Mouse (Mus musculus): Measurements from ENCODE around the gene P3h2. TPM values are rescaled to one million over a fixed set of nuclear protein-coding genes. Genes with fewer than 3 reads are reported as not detected.

P3h2 gene
- total RNA-seq, 2 experiments from 2014 or later: 6.7 to 11.0 TPM

DNA sequence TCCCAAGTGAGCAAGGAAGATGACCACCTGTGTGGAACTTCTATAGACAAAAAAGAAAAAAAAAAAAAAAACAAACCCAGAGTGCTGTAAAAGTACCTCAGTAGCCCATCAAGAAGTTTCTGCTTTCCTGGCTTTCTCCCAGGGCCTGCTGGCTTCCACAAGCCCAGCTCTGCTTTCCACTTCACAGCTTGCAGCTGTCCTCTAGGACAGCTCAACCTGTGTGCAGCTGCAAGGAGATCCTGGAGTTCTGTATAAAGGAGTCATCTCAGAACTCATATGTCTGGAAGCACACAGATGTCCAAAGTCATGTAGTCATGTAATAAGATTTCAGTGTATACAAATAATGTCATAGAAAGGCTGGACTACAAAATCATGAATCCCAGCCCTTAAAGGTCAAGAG, 30.5 kb downstream of the P3h2 start:
- DNase-seq (ENCODE audit: low spot score in 2 of 2): no peak

DNA sequence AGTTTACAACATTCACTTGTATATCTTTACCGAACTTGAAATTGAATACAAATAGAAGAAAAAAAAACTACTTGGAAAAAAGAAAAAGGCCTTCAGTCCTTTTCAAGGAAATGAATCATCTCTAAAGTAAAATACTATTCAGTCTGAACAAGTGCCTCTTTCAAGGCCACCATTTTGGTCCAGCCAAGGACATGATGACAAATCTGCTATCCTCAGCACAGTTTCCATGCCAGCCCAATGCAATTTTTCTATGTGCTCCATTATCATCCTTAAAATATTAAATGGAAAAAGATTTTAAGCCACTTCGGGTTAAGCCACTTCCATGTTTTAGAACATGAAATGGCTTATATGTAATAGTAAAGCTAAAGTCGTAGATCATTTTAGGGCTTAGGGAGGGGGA, 35.2 kb downstream of the P3h2 start:
- no peak for DNase-seq (ENCODE audit: low spot score in 2 of 2)

DNA sequence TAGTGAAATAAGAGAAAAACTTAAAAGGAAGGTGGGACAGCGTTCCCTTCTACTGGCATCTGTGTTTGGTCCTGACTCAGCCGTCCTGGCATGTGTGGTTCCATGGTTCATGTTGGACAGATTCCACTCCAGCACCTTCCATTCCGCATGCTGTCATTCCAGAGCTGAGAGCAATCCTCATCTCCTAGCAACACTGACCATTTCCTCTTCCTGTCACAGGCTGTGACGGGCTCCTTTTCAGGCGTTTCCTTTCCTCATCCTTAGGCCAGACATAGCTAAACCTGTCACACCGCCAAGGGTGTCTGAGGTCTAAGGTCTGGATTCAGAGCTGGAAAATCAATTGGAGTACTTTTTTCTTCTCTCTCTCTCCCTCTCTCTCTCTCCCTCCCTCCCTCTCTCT, 40.5 kb downstream of the P3h2 start:
- no peak for DNase-seq (ENCODE audit: low spot score in 2 of 2)

DNA sequence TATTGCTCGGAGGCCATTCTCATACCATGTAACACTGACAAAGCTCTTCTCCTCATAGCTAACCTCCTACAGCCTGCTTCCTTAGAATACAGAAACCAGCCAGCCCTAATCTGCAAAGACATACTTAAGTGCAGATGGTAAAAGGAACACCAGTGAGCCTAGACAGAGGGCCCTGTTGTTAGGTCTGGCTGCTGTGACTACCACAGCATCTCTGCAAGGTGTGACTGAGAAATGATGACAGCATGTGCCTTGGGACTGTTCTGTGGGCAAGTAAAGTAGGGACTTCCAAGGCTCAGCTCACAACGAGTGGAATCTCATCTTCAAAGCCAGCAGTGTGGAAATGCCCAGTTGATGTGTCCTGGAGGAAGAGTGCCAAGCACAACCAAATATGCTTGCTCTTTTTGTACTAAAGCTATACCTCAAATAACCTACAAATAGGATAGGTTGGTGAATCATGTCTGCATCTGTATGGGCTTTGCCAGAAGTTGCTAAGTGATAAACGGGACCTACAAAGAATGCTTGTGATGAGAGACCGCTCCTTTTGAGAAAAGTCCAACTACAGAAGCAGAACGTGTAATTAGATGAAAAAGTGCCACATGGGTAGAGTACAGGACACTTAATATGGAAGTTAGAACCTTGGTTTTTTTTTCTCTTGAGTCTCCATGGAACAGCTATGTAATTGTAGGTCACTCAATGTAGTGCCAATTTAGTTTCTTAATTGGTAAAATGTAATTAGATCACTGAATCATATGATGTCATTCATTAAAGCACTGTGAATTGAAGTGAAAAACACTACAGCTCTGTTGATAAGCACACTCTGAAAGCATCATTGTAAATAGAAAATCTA, 45.1 kb downstream of the P3h2 start:
- no peak for DNase-seq (ENCODE audit: low spot score in 2 of 2)

DNA sequence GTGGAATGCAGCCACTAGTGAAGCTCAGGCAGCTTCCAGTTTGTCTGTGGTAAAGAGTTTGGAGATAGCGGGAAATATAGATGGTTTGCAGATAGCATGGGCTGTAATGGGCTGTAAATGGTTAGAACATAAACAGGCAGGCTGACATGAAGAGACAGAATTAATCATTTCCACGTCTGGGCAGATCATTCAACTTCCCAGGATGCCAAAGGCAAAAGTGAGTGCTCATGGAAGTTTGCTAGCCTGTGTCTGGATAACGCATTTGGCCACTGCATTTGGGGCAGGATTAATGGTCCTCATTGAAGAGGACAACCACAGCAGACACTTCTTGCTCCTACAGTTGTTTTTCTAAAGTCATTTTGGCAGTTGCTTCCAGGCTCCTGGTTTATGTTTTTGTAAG, 52.0 kb downstream of the P3h2 start:
- DNase-seq (ENCODE audit: low spot score in 2 of 2): no peak

DNA sequence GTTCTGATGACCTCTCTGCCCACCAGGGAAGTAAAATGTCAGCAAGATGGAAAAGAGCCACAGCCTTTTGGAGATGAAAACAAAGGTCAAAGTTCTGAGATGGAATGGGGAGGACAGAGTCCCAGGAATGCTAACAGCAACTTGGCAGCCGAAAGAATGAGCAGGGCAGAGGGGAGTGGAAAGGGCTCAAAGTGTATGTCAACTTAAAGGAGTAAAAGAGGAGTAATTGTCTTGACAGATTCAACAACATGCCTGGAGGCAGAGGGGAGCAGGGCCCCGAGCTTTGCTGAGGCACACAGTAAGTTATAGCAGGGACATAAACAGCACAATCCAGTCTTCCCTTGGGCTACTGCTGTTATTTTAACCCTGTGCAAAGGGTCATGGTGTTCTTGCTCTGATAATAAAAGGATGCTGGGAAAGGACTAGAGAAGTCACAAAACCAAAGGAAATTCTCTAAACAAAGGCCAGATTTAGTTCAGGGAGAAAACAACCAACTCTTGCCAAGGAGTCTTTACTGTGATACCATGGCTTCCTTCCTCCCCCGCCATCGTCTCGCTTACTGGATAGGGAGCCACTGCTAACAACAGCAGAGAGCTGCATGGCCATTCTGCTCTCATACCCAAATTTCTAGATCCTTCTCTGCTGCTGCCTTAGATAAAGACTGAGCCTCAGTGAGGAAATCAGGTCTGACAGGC, 56.0 kb downstream of the P3h2 start:
- no peak for DNase-seq (ENCODE audit: low spot score in 2 of 2)

DNA sequence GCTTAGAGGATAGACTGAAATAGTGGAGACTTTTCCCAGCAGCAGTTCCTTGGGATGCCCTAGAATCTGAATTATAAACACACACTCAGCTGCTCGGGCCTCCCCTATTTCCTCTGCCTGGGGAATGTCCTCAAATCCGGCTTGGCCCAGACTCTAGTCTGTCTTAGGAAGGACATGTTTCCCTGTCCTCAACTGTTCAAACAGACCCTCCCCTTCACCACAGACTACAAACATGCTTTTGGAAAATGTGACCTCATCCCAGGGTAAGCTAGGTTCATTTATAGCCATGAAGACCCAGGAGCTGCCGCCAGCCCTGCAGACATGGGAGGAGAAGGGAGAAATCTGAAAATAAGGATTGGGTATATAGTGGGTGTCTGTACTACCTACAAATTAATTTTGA, 57.7 kb downstream of the P3h2 start:
- no peak for DNase-seq (ENCODE audit: low spot score in 2 of 2)

DNA sequence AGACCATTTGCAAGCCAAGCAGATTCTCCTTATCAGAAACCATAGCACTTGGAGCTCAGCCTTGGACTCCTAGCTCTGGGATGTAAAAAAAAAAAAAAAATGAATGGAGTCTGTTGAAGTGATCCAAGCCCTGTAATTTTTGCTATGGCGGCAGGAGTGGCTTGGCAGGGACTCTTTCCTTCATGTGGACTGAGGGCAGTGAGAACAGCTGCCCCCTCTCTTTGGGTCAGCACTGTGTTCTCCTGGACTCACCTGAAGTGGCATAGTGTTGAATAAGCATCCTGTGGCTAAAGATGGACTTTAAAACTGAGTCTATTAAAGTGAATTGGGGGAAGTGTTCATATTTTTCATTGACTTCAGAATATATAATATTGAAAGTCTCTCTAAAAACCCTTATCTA, 58.2 kb downstream of the P3h2 start:
- no peak for DNase-seq (ENCODE audit: low spot score in 2 of 2)

DNA sequence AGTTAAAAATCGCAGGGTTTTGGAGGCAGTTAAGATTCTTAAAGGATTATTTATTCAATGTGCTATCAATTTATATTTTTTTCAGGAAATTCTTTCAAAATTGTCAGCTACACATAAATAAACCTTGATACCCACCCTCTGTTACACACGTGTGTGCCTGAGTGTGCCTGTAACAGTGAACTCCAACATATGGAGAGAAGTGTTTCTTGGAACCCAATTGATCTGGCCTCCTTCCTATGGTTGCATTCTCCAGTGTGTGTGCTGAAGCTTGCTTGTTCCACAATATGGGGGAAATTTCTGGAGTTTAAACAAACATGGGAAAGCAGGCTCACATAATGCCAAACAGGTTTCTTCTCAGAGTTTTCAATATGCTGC, 63.7 kb downstream of the P3h2 start:
- DNase-seq (ENCODE audit: low spot score in 2 of 2): no peak

DNA sequence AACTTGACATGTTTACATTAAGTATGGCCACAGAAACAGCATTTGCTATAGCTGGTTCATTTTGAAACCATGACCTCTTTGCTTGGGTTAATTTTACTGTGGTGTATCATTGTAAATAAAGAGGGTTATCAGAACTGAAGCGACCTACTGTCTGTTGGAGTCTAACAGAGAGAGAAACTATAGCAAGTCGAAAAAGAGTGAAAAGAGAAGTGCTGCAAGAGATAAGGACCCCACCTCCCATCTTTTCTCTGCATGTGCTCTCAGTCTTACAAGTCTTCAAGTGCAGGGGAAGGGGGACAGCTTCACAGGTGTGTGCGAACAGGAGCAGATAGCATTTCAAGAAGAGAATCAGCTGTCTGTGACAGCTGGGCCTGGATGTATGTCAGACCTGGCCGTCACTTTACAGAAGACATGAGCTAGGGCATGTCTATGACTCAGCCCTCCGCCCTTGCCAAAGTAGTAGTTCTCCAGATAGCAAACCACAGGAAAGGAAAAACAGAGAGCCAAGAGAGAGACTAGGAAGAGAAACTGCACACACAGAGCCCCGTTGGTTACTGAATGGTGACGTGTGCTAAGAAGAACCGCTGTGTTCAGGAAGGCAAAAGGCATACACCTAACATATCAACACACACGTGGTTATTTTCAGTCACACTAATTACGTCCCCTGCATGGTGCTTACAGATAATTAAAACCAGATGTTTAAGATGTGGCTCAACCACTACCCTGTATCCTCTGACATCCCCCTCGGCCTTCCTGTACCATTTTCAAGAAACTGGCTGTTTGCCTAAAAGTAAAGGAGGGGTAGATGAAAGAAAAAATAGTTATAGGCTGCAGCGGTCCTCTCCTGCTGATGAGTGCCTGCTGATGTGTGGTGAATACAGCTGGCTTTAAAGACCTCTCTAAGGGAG, 64.3 kb downstream of the P3h2 start:
- peak; percentile 10 to 22 for DNase-seq (ENCODE audit: low spot score in 2 of 2)

DNA sequence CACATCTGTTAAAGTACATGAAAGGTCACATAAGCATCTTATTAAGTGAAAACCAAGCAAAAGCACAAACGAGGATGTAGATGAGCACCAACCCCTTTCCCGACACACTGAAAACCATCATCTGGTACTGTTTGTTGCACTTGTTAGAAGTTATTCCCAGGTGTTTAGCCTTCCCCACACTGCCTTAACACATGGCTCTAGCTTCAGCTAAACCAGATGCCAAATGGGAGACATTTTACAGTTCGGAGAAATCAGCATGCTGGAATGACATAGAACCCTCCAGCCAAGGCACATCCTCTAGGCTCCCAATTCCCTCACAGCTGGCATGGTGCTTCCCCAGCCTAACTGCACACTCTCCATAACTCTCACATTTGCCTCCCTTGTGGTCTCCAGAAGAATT, 66.3 kb downstream of the P3h2 start:
- DNase-seq (ENCODE audit: low spot score in 2 of 2): no peak

DNA sequence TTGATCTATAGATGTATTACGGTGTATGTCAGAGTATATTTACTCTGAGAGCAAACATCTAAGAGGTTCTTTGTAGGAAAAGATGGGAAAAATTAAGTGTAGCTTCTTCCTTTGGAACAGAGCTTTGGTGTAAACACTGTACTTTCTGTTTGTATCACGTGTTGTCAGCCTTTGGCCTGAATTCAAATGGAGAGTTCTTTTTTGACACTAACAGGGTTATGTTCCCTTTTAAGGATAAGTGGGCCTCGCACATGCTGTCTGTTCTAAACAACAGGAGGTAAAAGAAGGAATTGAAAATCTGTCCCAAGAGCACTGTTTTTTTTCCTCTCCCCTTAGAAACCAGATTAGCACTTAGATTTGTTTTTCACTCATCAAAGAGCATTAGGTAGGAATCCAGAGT, 70.1 kb downstream of the P3h2 start:
- DNase-seq (ENCODE audit: low spot score in 2 of 2): no peak

DNA sequence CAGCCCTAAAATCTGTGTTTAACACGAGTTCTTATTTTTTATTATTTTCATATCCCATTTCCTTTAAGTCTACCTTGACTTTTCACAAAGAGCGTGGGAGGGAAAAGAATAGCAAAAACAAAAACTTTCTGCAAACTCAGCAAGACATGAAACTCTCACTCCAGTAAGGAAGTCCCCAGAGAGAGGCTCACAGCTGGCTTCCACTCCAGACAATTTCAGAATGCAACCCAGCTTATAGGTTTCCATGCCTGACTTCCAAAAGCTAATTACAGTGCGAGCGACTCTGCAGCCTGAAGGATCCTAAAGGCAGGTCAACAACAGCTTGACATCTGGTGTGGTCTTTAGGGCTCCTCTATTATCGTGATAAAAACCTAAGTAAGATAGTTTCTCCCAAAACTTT, 70.5 kb downstream of the P3h2 start:
- no peak for DNase-seq (ENCODE audit: low spot score in 2 of 2)

DNA sequence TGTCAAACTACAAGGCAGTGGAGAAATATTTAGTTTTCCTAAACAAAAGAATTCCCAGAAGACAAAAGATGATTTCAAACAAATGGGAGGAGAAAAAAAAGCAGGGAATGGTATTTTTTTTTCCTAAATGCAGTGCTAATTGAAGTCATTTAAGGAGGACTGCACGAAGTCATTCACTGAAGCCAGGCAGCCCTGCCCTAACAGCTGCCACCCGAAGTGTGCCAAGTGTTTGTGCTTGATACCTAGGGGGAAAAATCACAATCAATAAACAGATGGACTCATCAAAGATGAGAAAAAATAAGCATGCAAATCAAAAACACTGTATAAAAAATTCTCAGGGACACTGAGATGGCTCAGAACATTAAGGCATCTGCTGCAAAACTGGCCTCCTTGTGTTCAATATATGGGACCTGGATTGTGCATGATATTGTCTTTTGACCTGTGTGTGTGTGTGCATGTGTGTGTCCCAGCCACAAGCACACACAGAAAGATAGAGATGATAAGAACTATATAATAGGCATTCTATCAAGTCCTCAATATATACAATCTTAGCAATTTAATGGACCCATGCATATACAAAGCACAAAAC, 76.1 kb downstream of the P3h2 start:
- DNase-seq (ENCODE audit: low spot score in 2 of 2): no peak

DNA sequence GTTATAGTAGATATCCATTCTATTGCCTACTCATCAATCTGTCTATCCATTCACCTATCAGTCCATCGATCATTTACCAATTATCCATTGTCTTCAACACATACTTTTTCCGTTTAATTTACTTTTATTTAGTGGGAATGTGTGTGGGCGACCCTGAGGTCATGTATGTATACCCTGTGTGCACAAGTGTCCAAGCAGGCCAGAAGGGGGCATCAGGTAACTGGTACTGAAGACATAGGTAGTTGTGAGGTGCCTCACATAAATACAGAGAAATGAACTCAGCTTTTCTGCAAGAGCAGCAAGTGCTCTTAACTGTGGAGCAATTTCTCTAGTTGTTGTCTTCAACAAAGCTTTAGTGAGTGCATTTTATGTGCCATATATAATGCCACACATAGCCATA, 79.2 kb downstream of the P3h2 start:
- no peak for DNase-seq (ENCODE audit: low spot score in 2 of 2)

DNA sequence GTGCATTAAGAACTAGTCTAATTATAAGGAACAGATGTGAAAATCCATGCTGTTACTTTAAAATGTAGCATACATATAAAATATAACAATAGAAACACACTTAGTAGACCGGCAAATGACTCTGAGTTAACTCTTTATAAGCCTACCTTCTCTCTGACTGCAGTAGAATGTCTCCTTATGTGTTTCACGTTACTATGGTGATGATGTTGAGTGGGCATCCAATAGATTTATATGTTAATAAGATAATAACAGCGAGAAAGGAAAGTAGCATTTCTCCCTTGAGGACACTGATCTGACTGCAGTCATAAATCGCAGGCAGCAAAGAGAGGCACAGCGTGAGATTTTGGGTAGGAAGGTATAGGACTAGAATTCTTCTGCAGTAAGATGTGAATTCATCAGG, 81.0 kb downstream of the P3h2 start:
- DNase-seq (ENCODE audit: low spot score in 2 of 2): no peak

DNA sequence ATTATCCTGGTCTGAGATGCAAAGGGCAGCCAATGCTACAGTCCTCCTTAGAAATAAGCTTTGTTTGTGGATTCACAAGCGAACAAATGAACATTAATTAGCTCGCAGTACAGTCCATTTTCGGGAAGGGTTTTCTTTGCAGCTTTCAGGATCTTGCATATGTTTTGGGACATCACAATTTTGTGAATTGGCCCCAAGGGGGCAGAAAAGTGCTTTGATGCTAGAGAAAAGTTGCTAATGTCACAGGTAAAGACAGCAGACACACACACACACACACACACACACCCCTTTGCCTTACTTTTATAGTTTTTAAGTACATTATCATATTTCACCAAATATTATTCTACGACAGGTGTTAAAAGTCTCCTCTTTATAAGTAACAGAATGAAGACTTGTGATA, 82.2 kb downstream of the P3h2 start:
- DNase-seq (ENCODE audit: low spot score in 2 of 2): no peak

DNA sequence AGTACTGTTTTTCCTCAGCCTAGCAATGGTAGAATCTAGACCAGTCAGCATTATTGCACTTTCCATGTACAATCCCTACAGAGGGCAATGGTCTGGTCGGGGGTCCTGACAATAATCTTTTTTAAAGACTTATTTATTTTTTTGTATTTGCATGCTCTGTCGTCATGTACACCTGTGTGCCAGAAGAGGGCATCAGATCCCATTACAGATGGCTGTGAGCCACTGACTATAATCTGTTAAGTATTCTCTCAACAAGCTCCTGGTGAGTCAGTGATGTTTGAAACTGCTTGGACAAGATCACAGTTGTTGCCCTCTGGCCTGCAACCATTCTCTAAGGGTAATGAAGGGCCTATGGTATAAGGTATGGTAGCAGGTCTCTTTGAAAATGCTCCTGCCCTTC, 83.8 kb downstream of the P3h2 start:
- DNase-seq (ENCODE audit: low spot score in 2 of 2): no peak

DNA sequence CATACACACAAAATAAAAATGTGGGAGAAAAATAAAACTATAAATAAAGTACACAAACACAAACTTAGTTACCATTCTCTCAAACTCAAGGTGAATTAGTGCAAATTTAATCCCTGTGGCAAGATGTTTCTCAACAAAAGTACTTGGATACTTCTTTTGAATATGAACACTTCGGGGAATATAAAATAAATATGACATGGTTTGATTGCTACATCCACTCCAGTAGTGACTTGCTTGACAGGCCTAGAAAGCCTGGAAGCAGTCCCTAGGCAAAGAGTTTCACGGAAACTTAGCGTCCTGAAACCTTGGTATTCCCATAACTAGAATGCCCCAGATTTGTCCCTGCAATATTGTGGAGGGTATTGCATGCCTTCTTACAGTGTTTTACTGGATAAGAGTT, 99.8 kb downstream of the P3h2 start:
- DNase-seq (ENCODE audit: low spot score in 2 of 2): no peak

DNA sequence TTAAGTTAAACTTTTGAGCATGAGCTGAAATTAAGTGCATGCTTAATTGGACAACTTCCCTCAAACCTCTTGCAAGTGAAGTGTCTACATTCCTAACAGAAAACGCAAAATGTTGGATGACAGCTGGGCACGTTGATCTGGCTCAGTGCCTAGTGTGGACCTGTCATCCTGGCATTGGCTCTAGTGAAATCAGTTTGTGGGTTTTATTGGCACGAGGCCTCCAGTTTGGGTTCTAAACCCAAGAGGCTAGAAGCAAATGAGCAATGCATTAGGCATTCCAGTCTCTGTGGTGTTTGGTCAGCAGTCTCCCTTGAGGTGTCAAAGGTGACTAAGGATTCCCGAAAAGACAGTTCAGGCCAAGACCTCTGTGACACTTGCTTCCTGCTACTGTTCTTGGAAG, 102.3 kb downstream of the P3h2 start:
- no peak for DNase-seq (ENCODE audit: low spot score in 2 of 2)

DNA sequence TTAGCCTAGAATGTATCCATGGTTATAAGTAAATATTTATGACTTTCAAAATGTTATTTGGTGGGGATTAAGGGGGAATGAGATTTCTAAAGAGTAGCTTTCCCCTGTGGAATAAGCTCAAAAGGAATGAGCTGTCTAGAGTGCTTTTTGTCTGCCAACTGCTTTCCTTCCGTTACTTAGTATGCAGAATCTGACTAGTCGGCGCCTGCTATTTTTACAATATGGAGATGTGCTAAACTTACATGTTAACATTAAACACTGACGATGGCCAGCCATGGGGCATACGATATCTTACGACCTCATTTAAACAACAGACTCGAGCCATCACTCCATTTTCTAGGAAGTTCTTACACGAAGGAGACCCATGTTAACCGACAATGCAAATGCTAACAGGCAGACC, 102.7 kb downstream of the P3h2 start:
- no peak for DNase-seq (ENCODE audit: low spot score in 2 of 2)

DNA sequence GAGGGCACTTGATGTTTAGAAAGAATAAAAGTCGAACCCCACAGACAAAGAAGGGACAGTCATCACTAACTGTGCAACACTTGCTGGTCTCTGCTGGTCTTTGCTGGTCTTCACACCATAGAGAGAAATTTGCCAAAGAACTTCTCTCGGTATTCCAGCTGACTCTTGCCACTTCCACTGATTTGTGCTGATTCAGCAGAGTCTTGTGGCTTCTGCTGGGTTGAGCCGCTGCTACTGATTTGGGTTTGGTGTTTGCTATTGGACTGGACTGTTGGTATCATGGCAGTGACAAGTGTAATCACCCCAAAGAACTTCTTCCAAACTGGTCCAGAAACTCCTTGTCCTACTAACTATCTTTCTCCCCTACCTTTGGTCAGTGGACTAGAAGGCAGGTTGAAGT, 111.0 kb downstream of the P3h2 start:
- no peak for DNase-seq (ENCODE audit: low spot score in 2 of 2)

Data from adrenal gland, adult 18-20 months (tissue).